Mouse (Mus musculus): ENCODE data around the gene Thap3.

The Thap3 gene

DNA sequence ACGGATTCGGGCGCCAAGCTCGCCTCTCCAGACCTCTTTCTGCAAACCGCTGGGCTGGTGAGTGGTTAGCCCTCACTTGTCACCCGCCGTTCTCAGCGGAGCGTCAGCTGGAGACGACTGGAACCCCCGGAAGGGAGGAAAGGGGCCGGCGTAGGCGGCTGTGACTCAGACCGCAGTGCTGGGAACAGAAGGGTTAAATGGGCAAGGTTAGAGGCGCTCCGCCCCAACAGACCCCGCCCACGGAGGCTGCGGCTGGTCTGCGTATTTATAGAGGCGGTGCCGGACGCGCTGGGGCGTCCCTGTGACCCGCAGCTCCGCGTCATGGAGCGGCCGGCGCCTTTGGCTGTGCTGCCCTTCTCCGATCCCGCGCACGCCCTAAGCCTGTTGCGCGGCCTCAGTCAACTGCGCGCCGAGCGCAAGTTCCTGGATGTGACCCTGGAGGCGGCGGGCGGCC lies 19.9 kb upstream of the Thap3 start, which contains the start of gene Klhl21:
Gene Klhl21, plus strand, starts transcription at position 182 of the 454 bp plus-strand sequence.
- DNase-seq = peak; percentile 96

DNA sequence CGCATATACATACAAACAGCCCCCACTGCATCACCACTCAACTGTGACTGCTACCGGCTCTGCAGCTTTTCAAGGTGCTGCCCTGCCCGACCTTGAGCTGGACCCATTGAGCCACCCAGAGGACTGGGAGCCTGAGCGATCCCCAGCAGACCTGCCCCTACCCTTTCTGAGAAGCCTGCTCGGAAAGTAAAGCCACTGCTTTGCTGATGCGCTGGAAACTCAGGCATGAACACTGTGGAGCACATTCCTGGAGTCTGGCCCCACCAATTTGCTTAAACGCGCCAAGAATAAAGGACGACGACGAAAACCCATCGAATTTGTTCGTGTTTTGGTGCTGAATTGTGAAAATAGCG lies 19.3 kb upstream of the Thap3 start:
- DNase-seq = no peak

DNA sequence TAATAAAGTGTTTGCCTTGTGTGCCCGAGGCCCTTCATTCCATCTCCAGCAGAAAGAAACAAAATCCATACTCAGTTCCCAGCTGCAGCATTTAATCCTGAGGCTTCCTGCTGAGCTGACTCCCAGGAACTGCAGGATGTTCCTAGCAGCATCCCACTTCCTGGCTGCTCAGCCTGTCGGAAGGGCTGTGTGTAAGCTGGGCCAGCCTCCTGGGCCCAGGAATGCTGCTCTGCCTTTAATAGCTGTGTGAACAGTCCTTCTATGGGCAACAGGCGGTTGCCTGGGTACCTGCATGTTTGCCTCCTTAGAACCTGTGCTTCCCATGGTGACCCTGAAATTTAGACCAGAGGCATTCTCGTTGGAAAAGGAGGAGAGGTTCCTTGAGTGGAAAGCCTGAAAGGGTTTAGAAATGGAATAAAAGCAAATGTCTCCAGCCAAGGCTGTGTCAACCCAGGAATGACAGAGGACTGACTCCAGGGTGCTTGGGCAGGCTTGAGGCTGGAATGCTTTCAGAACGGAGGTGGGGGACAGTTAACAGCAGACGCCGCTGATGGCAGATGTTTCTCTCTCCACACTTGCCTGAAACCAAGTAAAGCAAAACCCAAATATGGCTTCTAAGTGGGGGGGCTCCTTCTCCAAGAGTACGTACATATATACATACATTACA lies 18.8 kb upstream of the Thap3 start:
- DNase-seq = no peak

DNA sequence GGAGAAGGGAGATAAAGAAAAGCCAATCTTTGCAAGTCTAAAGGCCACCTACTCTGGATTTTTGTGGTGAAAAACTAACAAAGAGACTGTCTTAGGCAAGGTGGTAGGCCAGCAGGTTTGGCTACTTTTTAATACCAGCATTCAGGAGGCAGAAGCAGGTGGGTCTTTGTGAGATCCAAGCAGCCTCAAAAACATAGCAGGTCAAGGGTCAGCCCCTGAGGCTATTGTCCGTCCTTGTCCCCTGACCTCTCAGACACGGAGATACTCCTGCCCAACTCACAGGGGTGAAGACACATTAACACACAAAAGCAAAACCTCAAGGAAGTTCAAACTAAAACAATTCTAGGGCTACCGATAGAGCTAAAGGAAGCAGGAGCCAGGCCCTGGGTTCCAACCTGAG lies 18.0 kb upstream of the Thap3 start:
- DNase-seq = no peak

DNA sequence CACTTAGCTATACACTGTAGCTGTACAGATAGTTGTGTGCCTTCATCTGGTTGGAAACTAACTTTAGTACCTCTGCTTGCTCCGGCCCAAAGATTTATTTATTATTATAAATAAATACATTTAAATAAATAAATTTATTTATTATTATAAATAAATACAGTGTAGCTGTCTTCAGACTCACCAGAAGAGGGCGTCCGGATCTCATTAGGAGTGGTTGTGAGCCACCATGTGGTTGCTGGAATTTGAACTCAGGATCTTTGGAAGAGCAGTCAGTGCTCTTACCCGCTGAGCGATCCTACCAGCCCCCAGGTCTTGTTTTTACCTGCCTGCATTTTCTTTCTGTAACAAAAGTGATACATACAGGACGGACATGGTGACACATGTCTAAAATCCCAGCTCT lies 17.3 kb upstream of the Thap3 start:
- no peak for DNase-seq

DNA sequence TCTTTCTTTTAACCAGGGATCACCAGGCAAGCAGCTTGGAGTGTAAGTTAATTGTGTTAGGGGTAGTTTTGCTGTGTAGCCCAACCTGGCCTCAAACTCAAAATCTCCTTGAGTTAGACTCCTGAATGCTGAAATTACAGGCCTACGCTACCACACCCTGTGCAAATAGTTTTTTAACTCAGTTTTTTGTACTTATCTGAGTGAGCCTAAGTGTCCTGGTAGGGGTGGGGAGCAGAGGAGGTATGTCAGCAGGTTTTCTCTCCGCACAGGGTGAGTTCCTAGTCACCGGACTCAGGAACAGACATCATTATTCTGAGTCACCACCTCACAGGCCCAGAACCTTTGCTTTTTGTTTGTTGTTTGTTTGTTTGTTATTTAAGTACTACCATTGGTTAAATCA lies 13.3 kb upstream of the Thap3 start:
- DNase-seq = no peak

DNA sequence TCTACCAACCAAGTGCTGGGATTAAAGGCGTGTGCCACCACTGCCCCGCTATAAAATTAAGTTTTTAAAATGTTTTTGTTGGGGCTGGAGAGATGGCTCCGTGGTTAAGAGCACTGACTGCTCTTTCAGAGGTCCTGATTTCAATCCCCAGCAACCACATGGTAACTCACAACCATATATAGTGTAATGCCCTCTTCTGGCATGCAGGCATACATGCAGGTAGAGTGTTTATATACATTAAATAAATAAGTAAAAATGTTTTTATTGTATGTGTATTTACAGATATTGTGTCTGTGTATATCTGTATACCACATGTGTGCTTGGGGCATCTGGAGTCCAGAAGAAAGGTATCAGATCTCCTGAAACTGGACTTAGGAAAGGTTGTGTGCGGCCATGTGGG lies 12.5 kb upstream of the Thap3 start:
- DNase-seq = no peak

DNA sequence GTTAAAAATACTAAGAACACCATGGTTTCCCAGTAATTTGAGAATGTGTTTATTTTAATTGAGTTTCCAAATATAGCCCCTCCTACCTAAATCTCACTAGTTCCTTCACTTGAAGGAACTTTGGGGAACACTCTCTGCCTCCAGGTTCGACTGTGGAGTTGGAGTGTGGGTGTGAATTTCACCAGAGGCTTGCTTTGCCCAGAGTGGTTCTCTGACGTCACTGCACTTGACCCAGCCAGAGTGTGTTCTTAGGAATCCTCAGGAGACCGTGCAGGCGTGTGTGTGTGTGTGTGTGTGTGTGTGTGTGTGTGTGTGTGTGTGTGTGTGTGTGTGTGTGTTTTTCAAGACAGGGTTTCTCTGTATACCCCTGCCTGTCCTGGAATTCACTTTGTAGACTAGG lies 12.1 kb upstream of the Thap3 start:
- peak; percentile 71 for DNase-seq

DNA sequence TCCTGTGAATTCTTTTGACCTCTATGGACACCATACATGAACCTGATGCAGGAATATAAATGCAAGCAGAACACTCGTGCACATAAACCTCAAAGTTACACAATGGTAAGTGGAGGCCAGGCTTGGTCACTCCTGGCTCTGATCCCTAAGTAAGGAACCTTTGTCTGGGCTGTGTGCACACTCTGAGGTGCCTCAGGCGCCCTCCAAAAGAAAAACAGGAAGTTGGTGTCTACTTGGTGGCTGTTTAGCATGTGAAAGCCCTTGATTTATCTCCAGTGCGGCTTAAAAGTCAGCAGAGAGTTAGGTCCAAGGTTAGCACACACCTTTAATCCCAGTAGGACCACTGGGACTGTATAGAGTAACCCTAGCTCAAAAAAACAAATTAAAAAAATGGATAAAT lies 10.7 kb upstream of the Thap3 start:
- DNase-seq = no peak

DNA sequence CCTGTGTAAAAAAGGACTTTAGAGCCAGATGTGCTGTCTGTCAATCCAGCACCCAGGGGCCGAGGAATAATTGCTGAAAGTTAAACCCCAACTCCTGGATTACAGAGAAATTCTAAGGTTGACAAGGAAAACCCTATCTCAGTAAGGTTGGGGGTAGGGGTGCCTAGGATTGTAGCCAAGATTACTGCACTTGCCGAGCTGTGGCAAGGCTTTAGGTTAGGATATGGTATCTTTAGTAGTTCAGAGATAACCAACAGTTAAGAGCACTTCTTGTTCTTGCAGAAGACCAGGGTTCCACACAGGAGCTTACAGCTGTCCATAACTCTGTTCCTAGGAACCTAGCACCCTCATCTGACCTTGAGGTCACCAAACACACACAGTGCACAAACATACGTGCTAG lies 8.9 kb upstream of the Thap3 start:
- no peak for DNase-seq

DNA sequence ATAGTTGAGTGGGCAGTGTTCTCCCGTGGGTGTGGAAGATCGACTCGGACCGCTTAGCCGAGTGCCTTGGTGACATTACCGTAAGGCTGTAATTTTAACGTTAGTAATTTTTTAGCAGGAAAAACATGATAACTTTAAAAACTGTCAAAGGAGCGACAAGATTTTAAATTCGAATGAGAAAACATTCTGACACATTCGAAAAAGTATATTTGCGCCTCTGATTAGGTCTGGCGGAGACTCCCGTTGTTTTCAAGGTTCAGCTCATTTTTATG lies 8.1 kb upstream of the Thap3 start:
- no peak for DNase-seq

DNA sequence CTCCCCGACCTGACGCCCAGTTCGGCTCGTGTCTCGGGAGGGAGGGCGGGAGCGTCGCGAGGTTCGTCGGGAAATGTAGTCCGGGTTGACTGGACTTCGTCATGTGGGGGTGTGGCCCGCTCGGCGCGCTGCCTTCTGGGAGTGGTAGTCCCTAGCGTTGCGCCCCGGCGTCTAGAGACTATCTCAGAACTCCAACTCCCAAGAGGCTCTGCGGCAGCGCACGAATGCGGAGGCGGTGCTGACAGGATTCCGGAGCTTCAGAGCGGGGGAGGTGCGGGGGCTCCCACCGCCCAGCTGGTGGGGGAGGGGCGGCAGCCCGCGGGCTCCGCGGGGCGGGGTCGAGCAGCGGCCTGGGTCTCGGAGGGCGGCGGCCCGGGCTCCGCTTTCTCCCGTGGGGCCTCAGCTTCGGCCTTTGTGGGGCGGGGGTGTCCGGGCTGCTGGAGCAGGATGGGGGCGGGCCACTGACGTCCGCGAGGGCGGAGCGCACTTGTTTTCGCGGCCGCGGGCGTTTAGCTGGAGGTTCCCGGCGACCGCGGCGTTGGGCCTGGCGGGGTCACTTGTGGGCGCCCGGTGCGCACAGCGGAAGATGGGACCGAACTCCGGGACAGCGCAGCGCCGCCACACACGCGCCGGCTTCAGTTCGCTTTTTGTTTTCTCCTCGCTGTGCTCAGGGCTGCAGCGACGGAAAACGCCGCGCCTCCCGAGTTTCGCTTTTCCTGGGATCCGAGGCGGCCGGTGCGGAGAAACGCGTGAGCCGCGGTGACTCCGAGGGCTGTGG lies 7.6 kb upstream of the Thap3 start, which contains the start of gene Phf13:
Gene Phf13, minus strand, starts transcription at position 86 of the 778 bp plus-strand sequence.
- DNase-seq = peak; percentile 99

DNA sequence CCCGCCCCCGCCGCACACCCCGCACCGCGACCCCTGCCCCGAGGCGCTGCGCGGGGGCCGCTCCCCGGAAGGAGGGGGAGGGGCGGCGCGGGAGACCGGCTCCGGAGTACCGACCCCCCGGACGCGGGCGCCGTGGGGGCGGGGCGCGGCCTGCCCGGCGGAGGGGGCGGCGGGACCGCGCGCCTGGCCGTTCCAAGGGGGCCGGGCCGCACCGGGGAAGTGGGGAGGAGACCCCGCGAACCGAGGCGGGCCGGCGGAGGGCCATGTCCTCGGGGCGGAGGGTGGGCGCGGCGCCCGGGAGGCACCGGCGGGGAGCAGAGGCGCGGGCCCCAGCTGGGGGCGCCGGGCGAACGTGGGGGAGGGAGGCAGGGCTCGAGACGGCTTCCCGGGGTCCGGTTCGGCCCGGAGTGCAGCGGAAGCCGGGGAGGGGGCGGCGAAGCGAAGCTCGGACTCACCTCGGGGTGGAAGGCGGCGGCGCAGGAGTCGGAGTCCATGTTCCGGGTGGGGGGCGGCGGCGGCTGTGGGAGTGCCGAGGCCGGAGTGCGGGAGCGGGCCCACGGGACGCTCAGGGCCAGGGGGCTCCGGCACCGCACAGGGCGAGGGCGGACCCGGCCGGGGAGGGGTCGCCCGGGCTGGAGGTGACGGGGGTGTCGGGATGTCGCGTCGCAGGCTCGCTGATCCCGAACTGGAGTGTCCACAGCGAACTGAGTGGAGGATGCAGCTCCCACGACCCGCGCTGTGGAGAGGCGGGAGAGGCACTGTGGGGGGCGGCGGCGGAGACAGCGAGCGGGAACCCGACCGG lies 6.8 kb upstream of the Thap3 start:
- DNase-seq = no peak

DNA sequence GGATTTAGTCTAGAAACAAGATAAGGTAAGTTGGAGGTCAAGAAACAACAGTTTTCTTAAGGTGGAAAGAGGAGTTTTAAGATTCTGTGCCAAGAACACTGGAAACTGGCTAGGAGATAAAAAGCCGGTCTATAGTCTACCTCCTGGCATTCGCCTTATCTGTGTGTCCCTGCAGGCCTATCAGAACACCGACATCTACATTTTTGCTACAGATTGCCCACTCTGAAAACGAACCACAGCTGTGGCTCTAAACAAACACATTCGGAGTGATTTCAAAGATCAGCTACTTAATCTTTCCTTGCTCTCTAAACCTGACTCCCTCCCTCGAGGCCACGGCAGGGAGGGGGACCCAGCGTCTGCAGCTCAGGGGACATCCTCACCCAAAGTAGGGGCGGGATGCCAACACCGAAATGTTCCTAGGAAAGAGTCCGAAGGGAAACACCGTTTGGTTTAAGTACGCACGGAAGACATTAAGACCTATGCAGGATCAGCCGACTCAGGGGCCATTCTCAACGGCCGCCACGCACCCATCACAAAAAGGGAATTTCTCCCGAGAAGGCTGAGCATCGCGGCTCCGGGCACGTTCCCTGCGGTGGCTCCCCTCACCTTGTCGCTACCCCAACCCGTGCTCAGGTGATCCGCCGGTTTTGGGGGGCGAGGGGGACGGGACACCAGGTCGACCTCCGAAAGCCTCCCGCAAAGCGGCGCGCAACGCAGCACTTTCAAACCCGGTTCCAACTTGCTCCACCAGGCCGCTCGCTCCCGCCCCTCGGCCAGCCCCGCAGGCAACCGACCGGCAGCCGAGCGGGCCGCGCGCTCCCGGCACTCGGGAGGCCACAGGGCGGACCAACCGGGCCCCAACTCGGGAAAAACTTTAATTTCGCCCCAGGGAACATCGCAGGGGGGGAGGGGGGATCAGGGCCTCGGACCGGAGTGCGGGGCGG lies 5.7 kb upstream of the Thap3 start:
- no peak for DNase-seq

DNA sequence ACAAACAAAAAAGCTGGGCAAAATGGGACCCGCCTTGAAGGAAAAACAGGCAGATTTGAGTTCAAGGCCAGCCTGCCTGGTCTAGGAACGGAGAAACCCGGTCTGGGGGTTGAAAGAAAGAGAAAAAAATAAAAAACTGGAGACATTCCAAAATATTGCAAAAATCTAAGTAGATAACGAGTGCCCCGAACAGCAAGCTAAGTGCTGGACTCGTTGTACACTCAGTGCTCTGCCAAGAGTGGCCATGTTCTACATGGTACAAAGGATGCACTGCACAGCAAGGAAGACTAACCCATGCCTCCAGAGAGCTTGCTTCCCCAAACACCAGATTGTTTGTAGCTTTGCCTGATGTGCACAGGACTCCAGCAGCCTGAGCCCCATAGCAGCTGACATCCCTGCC lies 4.2 kb upstream of the Thap3 start:
- no peak for DNase-seq

DNA sequence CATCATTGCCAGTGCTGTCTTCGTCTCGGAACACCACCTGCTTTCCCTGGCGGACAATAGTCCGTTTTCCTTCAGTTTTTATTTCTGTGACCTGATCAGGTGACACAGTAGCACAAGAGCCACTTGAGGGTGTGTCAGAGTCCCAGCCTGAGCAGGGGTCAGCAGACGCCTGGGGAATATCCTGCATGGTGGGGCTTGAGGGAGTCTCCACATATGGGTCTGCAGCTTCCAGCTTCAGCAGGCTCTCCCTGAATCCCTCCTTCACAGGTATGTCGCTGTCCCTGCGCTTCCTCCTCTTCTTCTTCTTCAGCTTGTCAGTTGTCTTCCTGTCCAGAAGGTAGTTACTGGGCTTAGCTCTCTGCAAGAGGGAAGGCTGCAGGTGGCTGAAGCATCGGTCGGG lies 3.3 kb upstream of the Thap3 start:
- no peak for DNase-seq

DNA sequence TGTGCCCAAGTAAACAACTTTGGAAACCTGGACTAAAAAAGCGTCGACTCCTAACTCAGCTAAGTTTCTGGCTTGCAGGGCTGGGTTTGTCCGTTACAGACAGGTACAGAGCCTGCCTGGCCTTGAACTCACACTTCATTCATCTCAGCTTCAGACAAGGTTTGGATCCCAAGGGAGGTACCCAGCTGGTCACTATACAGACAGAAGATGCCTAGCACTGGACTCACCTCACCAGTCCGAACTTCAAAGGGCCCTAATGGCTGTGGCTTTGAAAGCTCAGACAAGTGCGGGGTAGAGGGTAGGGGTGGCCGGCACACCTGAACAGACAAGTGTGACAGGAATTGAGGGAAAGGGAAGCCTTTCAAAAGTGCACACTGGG lies 302 bp upstream of the Thap3 start:
- no peak for DNase-seq

DNA sequence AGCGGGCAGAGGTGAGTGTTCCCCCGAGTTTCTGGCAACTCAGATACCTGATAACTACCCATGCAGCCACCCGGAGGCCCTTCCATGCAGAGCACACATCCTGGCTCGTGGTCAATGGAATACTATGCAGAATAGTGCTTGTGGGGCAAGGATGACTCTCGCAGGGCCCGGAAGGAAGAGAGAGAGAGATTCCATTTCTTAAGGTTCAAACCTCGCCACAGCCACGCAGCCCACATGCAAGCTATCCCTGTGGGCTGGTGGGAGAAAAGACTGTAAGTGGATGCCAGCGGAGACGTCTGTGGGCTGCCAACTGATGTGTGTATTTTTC lies 819 bp downstream of the Thap3 start:
- DNase-seq = no peak

DNA sequence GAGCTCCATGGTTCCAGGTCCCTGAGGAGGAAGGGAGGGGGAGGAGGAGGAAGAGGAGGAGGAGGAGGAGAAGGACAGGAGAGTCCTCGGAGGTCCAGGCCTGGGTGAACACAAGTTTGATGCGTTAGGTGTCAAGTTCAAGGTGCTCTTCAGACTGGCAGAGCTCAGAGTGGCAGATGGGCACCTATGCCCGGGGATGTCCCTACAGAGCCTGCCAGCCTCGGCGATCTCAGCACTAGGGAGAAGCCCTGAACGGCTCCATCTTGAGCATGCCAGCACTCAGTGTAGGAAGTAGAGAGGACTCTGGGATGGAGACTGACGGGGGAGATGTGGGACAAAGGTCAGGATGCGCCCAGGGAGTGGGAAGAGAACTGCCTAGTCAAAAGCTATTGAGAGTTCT lies 2.1 kb downstream of the Thap3 start:
- no peak for DNase-seq

DNA sequence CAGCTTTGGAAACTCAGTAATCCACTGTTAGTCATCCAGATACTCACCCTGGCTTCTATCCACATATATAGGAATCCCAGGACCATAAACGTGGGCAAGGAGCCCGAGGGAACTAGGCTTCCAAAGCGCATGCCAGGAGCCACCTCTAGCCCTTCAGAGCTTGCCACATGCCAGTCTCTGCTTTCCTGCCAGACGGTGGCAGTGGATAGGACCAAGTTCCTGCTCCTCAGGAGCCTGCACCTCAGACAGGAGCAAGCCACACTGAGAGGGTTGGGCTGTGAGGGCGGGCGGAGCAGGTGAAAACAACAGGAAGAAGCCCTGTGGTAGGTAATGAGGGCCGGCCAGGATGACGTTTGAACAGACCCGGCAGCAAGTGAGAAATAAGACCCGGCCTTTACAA lies 2.9 kb downstream of the Thap3 start:
- DNase-seq = no peak

DNA sequence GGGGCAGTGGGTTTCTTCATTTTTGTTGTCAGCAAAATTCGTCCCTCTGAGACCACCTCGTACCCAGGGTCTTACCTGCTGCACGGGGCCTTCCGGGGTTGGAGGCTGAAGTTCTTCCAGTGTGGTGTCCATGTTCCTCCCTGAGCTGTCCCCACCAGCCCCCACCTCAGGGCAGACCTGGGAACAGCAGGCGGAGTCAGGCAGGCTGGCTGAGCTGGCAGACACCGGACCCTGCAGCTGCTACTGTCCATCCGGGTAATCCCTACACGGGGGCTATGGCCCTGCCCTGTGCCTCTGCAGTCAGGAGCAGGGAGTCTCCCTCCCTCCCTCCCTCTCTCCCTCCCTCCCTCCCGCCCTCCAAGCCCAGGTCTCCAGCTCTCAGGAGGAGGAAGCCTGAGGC lies 5.2 kb downstream of the Thap3 start:
- no peak for DNase-seq

DNA sequence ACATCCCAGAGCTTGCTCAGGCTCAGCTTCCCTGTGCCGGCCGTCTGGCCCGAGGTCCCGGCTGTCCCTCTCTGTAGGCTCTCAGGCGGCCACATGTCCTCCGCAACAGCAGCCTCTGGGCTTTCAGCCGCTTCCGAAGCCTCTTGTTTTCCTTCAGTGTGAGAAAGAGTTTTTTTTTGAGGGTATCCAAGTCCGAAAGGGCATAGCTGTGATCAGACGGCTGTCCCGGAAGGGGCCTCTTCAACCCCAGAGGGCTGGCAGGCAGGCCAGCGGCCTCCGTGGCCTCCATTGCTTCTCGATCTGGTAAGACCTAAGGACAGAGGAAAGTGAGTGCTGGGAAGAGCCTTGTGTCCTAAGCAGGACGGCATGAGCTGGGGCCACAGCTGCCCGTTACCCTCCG lies 5.8 kb downstream of the Thap3 start:
- no peak for DNase-seq

DNA sequence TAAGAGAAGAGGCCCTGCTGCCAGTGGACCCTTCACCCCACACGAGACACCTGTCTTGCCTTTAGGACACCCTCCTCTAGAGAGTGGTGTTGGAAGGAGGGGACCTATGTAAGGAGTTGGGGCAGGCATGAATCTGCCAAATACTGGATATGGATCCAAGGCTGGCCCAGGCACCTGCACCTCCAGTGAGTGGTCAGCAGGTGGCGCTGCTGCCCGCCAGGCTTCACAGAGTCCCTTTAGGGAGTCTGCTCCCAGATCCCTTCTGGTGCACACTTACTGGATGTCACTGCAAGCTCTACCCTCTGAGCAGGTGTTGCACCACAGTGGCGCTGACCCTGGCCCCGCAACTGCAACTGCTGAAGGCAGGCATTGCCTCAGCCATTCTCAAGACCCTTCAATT lies 7.4 kb downstream of the Thap3 start:
- peak; percentile 83 for DNase-seq
